Mouse (Mus musculus): ENCODE data around the gene Cstb. TPM values are rescaled to one million over a fixed set of nuclear protein-coding genes. Genes with fewer than 3 reads are reported as not detected.

Gene Cstb
- polyA plus RNA-seq, 1 experiment: 20.4 TPM

DNA sequence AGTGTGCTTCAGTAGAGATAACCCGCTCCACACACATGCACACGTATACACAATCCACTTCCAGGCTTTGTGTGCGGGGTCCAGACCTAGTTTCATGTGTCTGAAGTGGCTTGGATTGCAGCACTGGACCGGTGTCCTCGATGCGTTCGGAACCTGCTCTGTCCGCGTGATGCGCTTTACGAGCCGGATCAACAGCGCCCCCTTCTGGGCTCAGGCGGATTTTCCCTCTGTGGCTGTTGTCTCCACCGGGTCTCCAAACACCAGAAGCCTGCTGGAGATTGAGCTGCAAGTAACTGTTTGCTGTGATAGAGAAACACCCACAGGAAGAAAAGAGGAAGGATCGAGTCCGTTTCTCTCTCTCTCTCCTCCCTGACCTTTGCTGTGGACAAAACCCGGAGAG, 33.4 kb upstream of the Cstb start:
- 1% methylated on average over 18 of the region's 18 CpGs for WGBS
- no peak overlapping the region for H3K27ac ChIP-seq (ENCODE audit: insufficient read depth, low read length)
- no peaks in the 10 kb centered on the region for H3K36me3 ChIP-seq (ENCODE audit: control insufficient read depth, insufficient read depth, low read length)
- no peaks in the 10 kb centered on the region for H3K4me1 ChIP-seq (ENCODE audit: control insufficient read depth, insufficient read depth, insufficient read length)
- no peak for TF ChIP-seq POLR2A (IDR thresholded peaks at IDR 0.05; ENCODE audit: low read depth, low read length)
- TF ChIP-seq CTCF (IDR thresholded peaks at IDR 0.05; ENCODE audit: extremely low read depth, insufficient read depth, insufficient read length, insufficient replicate concordance): peak; percentile 95
- H3K27me3 ChIP-seq (ENCODE audit: control insufficient read depth, insufficient read depth, low read length): no peaks in the 10 kb centered on the region
- DNase-seq (ENCODE audit: low read depth in 1 of 2, low spot score in 2 of 2): peak; percentile 33 to 74
- H3K4me3 ChIP-seq (ENCODE audit: extremely low read depth, insufficient read depth, insufficient read length): no peak overlapping the region

DNA sequence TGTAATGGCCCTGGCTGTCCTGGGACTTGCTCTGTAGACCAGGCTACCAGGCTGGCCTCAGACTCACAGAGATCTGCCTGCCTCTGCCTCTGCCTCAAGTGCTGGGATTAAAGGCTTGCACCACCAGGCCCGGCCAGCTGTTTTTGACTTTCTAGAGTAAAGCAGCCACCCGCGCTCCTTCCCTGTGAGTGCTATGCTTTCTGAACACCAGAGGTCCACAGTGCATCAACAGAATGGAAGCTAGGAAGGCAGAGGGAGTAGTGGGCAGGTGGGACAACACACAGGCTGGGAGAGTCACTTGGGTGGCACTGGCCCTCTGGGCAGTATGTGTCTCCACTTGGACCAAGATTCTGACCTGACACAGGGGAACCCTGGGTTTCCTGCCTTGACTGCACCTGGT, 30.1 kb upstream of the Cstb start:
- Histone ChIP-seq H3K27ac (ENCODE audit: insufficient read depth, low read length) (no peak overlapping the region), H3K36me3 (ENCODE audit: control insufficient read depth, insufficient read depth, low read length) (peaks cover 2% of the 10 kb centered on the region; the same call in 1 of the 2 replicates), H3K4me3 (ENCODE audit: extremely low read depth, insufficient read depth, insufficient read length) (no peak overlapping the region), H3K27me3 (ENCODE audit: control insufficient read depth, insufficient read depth, low read length) (no peaks in the 10 kb centered on the region), H3K4me1 (ENCODE audit: control insufficient read depth, insufficient read depth, insufficient read length) (peaks cover 5% of the 10 kb centered on the region; the same call in 1 of the 2 replicates)
- no peak for DNase-seq (ENCODE audit: low read depth in 1 of 2, low spot score in 2 of 2)
- no peak for TF ChIP-seq POLR2A (IDR thresholded peaks at IDR 0.05; ENCODE audit: low read depth, low read length)
- TF ChIP-seq CTCF (IDR thresholded peaks at IDR 0.05; ENCODE audit: extremely low read depth, insufficient read depth, insufficient read length, insufficient replicate concordance): no peak
- WGBS: 93% methylated on average over 3 of the region's 3 CpGs

DNA sequence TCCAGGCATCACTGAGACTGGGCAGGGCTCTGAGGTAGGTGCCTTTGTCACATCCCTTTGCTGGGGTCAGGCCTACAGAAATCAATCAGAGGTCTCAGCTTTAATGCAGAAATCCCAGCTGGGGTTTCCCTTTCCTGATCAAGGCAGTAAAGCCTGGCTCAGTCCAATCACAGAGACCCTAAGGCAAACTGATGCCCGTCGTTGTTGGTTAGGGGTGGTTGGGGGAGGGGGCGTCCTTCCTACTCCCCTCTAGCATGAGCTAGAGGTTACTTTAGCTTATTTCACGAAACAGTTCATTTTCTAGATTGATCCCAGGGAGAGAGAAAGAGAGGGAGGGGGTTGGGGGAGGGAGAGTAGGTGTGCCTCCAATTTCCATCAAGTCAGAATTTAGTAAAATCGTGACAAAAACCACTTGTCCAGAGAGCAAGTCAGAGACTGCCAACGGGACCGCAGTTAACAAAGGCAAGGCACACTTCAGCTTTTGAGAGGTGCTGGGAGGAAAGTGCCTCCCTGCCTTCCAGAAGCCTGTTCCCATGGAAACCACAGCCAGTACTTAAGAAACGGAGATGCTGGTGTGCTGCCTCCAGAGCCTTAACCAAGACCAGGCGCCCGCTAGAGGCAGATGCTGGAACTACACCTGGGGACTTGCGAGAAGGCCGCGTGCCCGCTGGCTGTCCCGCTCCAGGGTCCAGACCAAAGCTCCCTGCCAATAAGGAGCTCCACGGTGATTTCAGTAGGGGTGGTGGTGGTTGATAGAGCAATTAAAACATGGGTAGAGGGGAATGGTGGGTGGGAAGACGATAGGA, 29.4 kb upstream of the Cstb start:
- Histone ChIP-seq H3K4me1 (ENCODE audit: control insufficient read depth, insufficient read depth, insufficient read length) (peaks cover 5% of the 10 kb centered on the region; the same call in 1 of the 2 replicates), H3K4me3 (ENCODE audit: extremely low read depth, insufficient read depth, insufficient read length) (no peak overlapping the region), H3K27ac (ENCODE audit: insufficient read depth, low read length) (no peak overlapping the region), H3K36me3 (ENCODE audit: control insufficient read depth, insufficient read depth, low read length) (peaks cover 7% of the 10 kb centered on the region), H3K27me3 (ENCODE audit: control insufficient read depth, insufficient read depth, low read length) (no peaks in the 10 kb centered on the region)
- 19% methylated on average over 17 of the region's 17 CpGs for WGBS
- TF ChIP-seq POLR2A (IDR thresholded peaks at IDR 0.05; ENCODE audit: low read depth, low read length) (no peak), CTCF (IDR thresholded peaks at IDR 0.05; ENCODE audit: extremely low read depth, insufficient read depth, insufficient read length, insufficient replicate concordance) (peak; percentile 86)
- DNase-seq (ENCODE audit: low read depth in 1 of 2, low spot score in 2 of 2): peak; percentile 74 to 89

DNA sequence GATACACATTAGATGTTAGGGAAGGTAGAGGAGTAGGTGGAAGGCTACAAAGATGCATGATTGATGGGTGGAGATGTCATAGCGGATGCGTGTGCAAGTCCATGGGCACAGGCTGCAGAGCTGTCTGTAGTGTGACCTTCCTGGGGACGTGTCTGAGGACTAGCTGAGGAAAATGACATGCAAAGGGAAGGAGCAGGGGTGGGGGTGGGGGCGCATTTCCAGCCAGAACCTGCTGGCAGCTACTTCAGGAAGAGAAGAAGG, 28.9 kb upstream of the Cstb start:
- WGBS: 57% methylated on average over 4 of the region's 4 CpGs
- peaks cover 11% of the 10 kb centered on the region for H3K36me3 ChIP-seq (ENCODE audit: control insufficient read depth, insufficient read depth, low read length)
- TF ChIP-seq CTCF (IDR thresholded peaks at IDR 0.05; ENCODE audit: extremely low read depth, insufficient read depth, insufficient read length, insufficient replicate concordance): no peak
- no peak for TF ChIP-seq POLR2A (IDR thresholded peaks at IDR 0.05; ENCODE audit: low read depth, low read length)
- H3K27ac ChIP-seq (ENCODE audit: insufficient read depth, low read length): no peak overlapping the region
- no peak overlapping the region for H3K4me3 ChIP-seq (ENCODE audit: extremely low read depth, insufficient read depth, insufficient read length)
- DNase-seq (ENCODE audit: low read depth in 1 of 2, low spot score in 2 of 2): no peak
- H3K4me1 ChIP-seq (ENCODE audit: control insufficient read depth, insufficient read depth, insufficient read length): peaks cover 5% of the 10 kb centered on the region; the same call in 1 of the 2 replicates
- H3K27me3 ChIP-seq (ENCODE audit: control insufficient read depth, insufficient read depth, low read length): no peaks in the 10 kb centered on the region

DNA sequence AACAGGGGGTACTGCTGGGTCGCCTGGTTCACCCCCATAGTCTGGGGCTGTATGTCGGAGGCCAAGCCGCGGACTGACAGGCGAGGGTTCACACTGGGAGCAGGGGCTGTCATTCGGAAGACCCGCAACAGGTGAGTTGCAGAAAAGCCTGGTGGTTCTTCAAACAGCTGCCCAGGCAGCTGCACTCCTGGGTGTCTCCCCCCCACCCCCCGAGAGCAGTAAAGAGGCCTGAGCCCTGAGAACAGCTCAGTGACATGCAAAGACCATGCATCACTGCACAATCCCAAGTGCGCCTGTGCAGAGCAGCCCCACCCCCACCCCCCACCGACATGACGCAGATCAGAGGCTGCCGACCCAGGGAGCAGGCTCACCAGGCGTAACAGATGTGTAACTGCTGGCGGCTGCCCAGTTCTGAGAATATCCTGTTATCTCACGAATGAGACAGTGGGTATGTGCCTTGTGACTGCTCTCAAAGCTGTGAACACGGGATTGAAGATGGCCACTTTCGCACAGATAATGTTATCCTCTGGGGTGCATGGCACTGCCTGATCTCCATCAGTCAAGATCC, 26.3 kb upstream of the Cstb start:
- 41% methylated on average over 17 of the region's 17 CpGs for WGBS

DNA sequence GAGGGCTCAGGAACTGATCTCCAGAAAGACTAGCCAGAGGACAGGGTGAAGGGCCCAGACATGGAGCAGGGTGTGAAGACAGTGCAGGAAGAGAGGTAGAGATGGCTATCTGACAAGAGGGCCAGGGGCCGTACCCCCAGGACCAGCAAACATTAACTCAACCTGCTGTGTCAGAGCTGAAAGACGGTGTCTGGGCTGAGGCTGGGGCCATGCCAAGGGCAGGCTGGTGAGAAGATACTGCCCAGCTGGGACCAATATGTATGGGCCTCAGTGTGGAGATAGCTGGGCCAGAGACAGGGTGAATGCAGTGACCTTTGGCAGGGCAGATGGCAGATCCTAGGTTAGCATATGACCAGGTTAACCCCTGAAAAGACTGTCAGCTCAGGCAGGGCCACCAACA, 24.3 kb upstream of the Cstb start:
- Histone ChIP-seq H3K4me1 (ENCODE audit: control insufficient read depth, insufficient read depth, insufficient read length) (peaks cover 5% of the 10 kb centered on the region; the same call in 1 of the 2 replicates), H3K27ac (ENCODE audit: insufficient read depth, low read length) (no peak overlapping the region), H3K27me3 (ENCODE audit: control insufficient read depth, insufficient read depth, low read length) (no peaks in the 10 kb centered on the region), H3K36me3 (ENCODE audit: control insufficient read depth, insufficient read depth, low read length) (peaks cover 48% of the 10 kb centered on the region), H3K4me3 (ENCODE audit: extremely low read depth, insufficient read depth, insufficient read length) (no peak overlapping the region)
- no peak for TF ChIP-seq POLR2A (IDR thresholded peaks at IDR 0.05; ENCODE audit: low read depth, low read length)
- TF ChIP-seq CTCF (IDR thresholded peaks at IDR 0.05; ENCODE audit: extremely low read depth, insufficient read depth, insufficient read length, insufficient replicate concordance): no peak
- WGBS: 95% methylated on average over 2 of the region's 2 CpGs
- no peak for DNase-seq (ENCODE audit: low read depth in 1 of 2, low spot score in 2 of 2)

More for the DNA sequence above, 26.3 kb upstream of the Cstb start:
- no peak overlapping the region for H3K4me3 ChIP-seq (ENCODE audit: extremely low read depth, insufficient read depth, insufficient read length)
- H3K27ac ChIP-seq (ENCODE audit: insufficient read depth, low read length): peak overlapping the region; percentile 23
- peaks cover 5% of the 10 kb centered on the region; the same call in 1 of the 2 replicates for H3K4me1 ChIP-seq (ENCODE audit: control insufficient read depth, insufficient read depth, insufficient read length)
- no peaks in the 10 kb centered on the region for H3K27me3 ChIP-seq (ENCODE audit: control insufficient read depth, insufficient read depth, low read length)
- peaks cover 34% of the 10 kb centered on the region for H3K36me3 ChIP-seq (ENCODE audit: control insufficient read depth, insufficient read depth, low read length)
- DNase-seq (ENCODE audit: low read depth in 1 of 2, low spot score in 2 of 2): peak; percentile 17 to 59
- TF ChIP-seq CTCF (IDR thresholded peaks at IDR 0.05; ENCODE audit: extremely low read depth, insufficient read depth, insufficient read length, insufficient replicate concordance) (no peak), POLR2A (IDR thresholded peaks at IDR 0.05; ENCODE audit: low read depth, low read length) (no peak)
